Mouse (Mus musculus) gastrocnemius, postnatal 10 days (tissue): ENCODE data around the gene Rims1. TPM values are rescaled to one million over a fixed set of nuclear protein-coding genes. Genes with fewer than 3 reads are reported as not detected.

Source experiments
- DNase-seq: peaks from one replicate; pipeline ENCODE4 v3.0.0; 2021; ENCODE audit warnings: mixed read lengths
- total RNA-seq, 2 experiments: library from RNA; stranded (reverse); gene quantifications; 2 replicates each; pipeline ENCODE4 v1.2.3; 2021

Rims1 gene
- total RNA-seq, 2 experiments from 2014 or later = 0.70 to 0.81 TPM

DNA sequence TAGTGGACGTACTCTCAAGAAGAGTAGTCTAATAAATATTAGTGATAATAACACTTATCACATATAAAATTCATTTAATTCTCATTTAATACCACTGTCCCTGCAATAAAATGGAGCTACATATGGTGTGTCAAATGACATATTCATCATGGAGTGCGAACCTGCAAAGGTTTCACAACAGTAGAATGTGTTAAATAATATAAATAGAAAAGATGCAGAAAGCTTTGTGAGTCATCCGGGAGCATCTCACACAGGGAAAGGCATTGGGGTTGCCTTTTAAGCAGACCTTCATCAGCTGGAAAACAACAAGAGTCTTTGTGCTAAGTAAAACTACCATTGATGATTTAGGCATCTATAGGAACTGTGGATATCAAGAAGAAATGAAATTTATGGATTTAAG is 220.2 kb downstream of the Rims1 start:
- DNase-seq = no peak

DNA sequence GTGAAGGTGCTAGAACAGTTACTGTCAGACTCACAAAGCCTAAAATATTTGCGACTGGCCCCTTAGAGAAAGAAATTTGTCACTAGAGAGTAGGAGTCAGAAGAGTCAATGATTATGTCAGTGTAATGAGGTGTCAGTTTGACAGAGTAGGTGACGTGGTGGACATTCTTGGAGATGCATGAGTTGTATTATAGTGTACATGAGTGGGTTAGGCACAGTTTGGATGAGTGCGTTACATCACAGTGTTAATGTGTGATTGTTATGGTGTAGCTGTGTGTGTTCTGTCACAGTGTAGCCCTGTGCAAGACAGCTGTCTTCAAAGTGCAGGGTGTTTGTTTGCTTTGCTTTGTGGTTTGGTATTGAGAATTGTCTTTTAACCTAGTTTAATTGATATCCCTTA is 226.3 kb downstream of the Rims1 start:
- no peak for DNase-seq

GRCm38 (mm10) chr1:22572720-22573119 is 233.1 kb downstream of the Rims1 start:
- no peak for DNase-seq

- no peak for DNase-seq
These were observed 259.5 kb downstream of the Rims1 start for GRCm38 (mm10) chr1:22546273-22546672.

- DNase-seq = no peak
These were observed 267.7 kb downstream of the Rims1 start for GRCm38 (mm10) chr1:22538129-22538528.

DNA sequence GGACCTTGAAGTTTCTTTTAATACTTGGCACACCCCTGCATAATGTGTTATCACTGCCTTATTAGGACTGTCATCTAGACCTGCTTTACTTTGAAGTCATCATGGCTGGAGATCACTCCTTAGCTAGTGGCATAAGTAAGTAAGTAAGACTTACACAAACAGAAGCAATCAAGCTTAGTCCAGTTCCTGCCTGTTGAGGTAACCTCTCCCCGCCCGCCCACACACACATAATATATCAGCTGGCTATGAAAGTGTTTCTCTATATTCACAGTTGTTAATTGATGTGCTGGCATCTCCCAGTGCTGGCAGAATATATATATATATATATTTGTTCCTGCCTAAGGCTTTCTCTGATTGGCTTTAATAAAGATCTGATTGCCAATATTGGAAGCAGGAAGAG is 269.0 kb downstream of the Rims1 start:
- no peak for DNase-seq

DNA sequence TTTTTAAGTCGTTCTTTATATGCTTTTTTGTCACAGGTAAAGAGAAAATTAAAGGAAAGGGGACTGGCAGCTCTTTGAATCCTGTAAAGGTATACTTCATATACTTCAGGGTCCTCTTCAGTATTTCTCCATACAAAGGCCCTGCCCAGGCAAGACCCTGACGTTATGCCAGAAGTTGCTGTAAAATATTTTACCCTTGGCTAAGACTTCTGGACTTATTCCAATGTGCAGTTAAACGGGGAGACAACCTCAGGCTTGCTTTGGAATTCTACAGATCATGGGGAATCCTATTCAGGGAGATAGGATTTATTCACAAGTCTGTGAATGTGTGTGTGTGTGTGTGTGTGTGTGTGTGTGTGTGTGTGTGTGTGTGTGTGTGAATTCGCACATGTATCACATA is 270.7 kb downstream of the Rims1 start:
- no peak for DNase-seq

DNA sequence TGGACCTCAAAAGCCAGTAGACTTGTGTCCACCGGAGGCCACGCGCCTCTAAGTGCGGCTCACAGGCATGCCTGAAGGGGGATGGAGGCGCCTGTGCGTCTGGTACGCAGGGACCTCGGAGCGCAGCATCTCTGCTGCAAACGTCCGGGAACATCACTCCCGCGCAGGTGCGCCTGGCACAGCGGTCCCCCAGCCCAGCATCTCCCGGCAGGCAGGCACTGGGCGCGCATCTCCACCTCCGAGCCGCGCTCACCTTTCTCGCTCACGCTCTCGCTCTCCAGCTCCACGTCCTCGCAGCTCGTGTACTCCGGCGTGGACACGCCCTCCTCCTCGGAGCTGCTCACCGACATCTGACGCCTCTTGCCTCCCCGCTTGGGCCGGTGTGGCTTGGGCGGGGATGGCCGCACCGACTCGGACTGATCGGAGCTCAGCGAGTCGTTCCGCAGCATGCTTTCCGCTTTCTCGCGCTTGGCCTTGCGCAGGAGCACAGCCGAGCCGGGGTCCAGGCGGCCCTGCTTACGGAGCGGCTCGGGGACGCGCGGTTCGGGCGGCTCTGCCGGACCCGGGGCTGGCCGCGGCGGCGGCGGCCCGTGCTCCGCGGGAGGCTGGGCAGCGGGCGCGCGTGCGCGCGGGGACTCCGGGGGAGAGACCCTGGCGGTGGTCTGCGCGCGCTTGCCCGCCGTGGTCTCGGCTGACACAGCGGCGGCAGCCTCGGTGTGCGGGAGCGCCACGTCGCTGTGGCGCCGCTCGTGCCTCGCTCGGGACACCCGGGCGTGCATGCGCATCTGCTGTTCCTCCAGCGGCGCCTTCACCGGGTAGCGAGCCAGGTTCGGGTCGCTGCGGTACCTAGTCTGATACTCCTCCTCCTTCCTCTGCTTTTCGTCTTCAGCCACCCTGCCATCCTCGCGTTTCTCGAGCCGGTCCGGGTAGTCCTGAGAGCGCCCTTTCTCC is 272.4 kb downstream of the Rims1 start:
- DNase-seq = peak; percentile 19

GRCm38 (mm10) chr1:22515103-22515502 is 290.7 kb downstream of the Rims1 start:
- DNase-seq = no peak

GRCm38 (mm10) chr1:22512421-22512820 is 293.4 kb downstream of the Rims1 start:
- DNase-seq = no peak

GRCm38 (mm10) chr1:22511614-22512013 is 294.2 kb downstream of the Rims1 start:
- DNase-seq = no peak

GRCm38 (mm10) chr1:22508735-22509615 is 296.8 kb downstream of the Rims1 start:
- DNase-seq = no peak

GRCm38 (mm10) chr1:22487270-22487864 is 318.4 kb downstream of the Rims1 start:
- no peak for DNase-seq

GRCm38 (mm10) chr1:22476220-22476619 is 329.6 kb downstream of the Rims1 start:
- DNase-seq = no peak

DNA sequence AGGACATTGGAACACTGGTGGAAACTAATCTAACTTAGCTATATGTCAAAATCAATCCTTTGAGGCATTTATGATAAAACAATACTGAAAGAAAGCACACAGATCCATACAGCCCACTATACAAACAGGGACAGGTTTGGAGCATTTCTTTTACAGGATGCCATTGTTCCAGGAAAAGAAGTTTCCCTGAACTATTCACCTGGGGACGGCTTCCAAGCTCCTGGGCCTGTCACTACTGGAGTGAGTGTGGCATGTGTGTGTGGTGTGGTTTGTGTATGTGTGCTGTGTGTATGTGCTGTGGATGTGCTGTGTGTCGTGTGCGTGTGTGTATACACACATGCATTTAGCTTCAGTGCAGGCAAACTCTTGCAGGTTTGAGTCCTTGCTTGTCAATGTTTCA is 338.8 kb downstream of the Rims1 start:
- DNase-seq = no peak

DNA sequence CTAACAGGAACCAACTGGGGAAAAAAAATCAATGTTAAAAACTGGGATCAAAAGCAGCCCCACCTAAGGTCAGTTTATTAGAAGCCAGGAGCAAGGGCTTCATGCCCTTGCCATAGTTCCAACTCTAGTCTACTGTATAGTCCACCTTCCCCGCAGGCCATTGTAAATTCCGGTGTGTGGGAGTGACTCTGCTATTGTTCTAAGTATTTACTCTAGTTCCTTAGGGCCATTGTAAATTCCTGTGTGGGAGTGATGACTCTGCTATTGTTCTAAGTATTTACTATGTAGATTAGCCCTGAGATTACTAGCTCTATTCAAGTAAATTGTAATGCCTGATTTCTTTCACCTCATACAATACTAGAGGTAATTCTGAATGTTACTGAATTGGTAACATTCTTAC is 339.2 kb downstream of the Rims1 start:
- no peak for DNase-seq

- no peak for DNase-seq
These were observed 381.8 kb downstream of the Rims1 start for GRCm38 (mm10) chr1:22424020-22424419.

- DNase-seq = no peak
These were observed 383.7 kb downstream of the Rims1 start for GRCm38 (mm10) chr1:22422102-22422501.

GRCm38 (mm10) chr1:22410173-22410572 is 395.6 kb downstream of the Rims1 start:
- no peak for DNase-seq

DNA sequence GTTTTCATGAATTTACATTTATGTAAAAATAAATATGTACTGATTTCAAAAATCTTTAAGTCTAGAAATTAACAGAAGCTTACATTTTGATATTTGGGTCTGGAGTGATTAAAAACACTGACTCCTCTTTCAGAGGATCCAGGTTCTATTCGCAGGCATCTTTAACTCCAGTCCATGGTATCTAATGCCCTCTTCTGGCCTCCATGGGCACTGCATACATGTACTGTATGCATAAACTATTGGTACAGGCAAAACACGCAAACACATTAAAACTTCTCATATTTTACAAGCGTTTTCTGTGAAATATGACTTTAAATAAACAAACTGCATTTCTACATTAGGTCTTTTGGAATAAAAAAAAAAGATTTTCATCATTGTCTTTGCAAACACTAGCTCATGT is 419.4 kb downstream of the Rims1 start:
- no peak for DNase-seq

DNA sequence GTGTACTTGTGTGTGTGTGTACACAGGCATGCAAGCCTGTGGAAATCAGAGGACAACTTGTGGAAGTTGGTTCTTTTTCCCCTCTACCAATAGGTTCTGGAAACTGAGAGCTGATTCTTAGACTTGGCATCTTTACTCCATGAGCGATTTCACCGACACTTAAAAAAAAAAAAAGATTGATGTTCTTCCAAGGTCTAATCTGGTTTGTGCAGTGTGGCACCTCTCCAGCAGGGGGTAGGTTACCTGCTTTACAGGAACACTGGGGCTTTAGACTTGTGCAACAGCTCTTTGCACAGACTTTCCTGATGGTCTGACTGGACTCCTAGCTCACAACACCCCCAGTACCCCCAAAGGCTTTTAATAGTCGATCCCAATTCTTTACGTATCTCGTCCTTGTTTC is 428.1 kb downstream of the Rims1 start:
- no peak for DNase-seq

DNA sequence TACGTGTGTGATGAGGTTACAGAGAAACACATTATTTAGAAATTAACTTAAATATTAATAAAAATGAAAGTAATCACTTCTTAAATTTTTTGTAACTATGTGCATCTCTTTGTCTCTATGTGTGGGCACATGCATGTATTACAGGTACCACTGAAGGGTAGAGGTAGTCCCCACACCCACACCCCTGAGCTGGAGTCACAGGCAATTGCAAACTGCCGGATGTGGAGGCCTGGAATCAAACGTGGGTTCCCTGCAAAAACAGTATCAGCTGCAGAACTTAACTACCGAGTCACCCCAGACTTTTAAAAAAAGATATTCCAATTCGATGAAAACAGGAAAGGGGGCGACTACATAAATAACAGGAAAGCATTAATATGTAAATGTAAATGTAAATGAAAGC is 428.7 kb downstream of the Rims1 start:
- no peak for DNase-seq

DNA sequence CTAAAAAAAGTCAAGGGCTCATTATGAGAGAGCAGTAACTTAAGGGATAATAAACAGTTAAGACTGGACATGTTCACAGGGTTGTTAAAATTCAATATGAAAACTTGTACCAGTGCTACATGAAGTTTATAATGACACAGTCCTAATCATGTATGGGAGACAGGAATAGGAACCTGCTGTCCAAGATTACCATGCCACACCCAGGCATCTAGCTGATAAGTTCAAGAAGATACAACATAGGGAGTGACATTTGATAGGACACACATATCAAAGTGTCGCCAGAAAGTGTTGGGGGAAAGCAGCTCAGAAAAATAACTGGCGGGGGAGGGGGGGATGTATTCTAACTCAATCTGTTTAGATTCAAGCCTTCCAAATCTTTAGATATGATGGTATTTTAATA is 449.6 kb downstream of the Rims1 start:
- DNase-seq = no peak
